Mouse (Mus musculus): ENCODE results near the gene Rbm44.

Gene Rbm44

GRCm38 (mm10) chr1:91144813-91145212 is at the start of gene Rbm44:
Gene Rbm44, plus strand, starts transcription at chr1:91145089.
- DNase-seq: no peak

GRCm38 (mm10) chr1:91095258-91095657 is 49.6 kb upstream of the Rbm44 start:
- DNase-seq: no peak

- DNase-seq: no peak
Measured at GRCm38 (mm10) chr1:91095853-91096252, 49.0 kb upstream of the Rbm44 start.

GRCm38 (mm10) chr1:91096490-91096889 is 48.4 kb upstream of the Rbm44 start:
- DNase-seq: no peak

- no peak for DNase-seq
Measured at GRCm38 (mm10) chr1:91097283-91097834, 47.5 kb upstream of the Rbm44 start.

GRCm38 (mm10) chr1:91098887-91099286 is 46.0 kb upstream of the Rbm44 start:
- peak; percentile 49 for DNase-seq

GRCm38 (mm10) chr1:91101709-91102440 is 43.0 kb upstream of the Rbm44 start:
- no peak for DNase-seq

- no peak for DNase-seq
Measured at GRCm38 (mm10) chr1:91103366-91103983, 41.4 kb upstream of the Rbm44 start.

- DNase-seq: no peak
Measured at GRCm38 (mm10) chr1:91107548-91107947, 37.3 kb upstream of the Rbm44 start.

- no peak for DNase-seq
Measured at GRCm38 (mm10) chr1:91109302-91109701, 35.6 kb upstream of the Rbm44 start.

- no peak for DNase-seq
Measured at GRCm38 (mm10) chr1:91112171-91112570, 32.7 kb upstream of the Rbm44 start.

GRCm38 (mm10) chr1:91112606-91113005 is 32.3 kb upstream of the Rbm44 start:
- DNase-seq: no peak

GRCm38 (mm10) chr1:91122121-91122520 is 22.8 kb upstream of the Rbm44 start:
- DNase-seq: no peak

GRCm38 (mm10) chr1:91123004-91123403 is 21.9 kb upstream of the Rbm44 start:
- no peak for DNase-seq

- no peak for DNase-seq
Measured at GRCm38 (mm10) chr1:91123466-91123865, 21.4 kb upstream of the Rbm44 start.

GRCm38 (mm10) chr1:91128849-91129248 is 16.0 kb upstream of the Rbm44 start:
- no peak for DNase-seq

GRCm38 (mm10) chr1:91137036-91137435 is 7.9 kb upstream of the Rbm44 start:
- DNase-seq: no peak

- no peak for DNase-seq
Measured at GRCm38 (mm10) chr1:91151509-91151908, 6.6 kb downstream of the Rbm44 start.

- DNase-seq: no peak
Measured at GRCm38 (mm10) chr1:91166798-91167197, 21.9 kb downstream of the Rbm44 start.

- no peak for DNase-seq
Measured at GRCm38 (mm10) chr1:91169157-91169556, 24.3 kb downstream of the Rbm44 start.

GRCm38 (mm10) chr1:91174796-91175195 is 29.9 kb downstream of the Rbm44 start:
- no peak for DNase-seq

- DNase-seq: no peak
Measured at GRCm38 (mm10) chr1:91176026-91176425, 31.1 kb downstream of the Rbm44 start.

- no peak for DNase-seq
Measured at GRCm38 (mm10) chr1:91176871-91177270, 32.0 kb downstream of the Rbm44 start.

GRCm38 (mm10) chr1:91179086-91179485 is 34.2 kb downstream of the Rbm44 start:
- peak; percentile 87 for DNase-seq
